Mouse (Mus musculus): ENCODE measurements around the gene Brd2. TPM values are rescaled to one million over a fixed set of nuclear protein-coding genes. Genes with fewer than 3 reads are reported as not detected.

Brd2 gene
- polyA plus RNA-seq, 1 experiment from 2014 or later: 133 TPM

GRCm38 (mm10) chr17:34097272-34097671 is 25.2 kb downstream of the Brd2 start:
- H3K27me3 ChIP-seq (ENCODE audit: control insufficient read depth, insufficient read depth, low read length): no peaks in the 10 kb centered on the region
- H3K9ac ChIP-seq: no peak overlapping the region
- H3K4me3 ChIP-seq (replicated peaks; ENCODE audit: low read length): no peak overlapping the region
- no peaks in the 10 kb centered on the region for H3K9me3 ChIP-seq (ENCODE audit: control insufficient read depth, low read length)
- no peaks in the 10 kb centered on the region for H3K4me1 ChIP-seq (replicated peaks; ENCODE audit: control insufficient read depth, insufficient read depth, low read length)
- 70% methylated on average over 5 of the region's 5 CpGs for WGBS
- no peak for ATAC-seq (ENCODE audit: low FRiP score)
- no peak overlapping the region for H3K4me2 ChIP-seq (replicated peaks)
- H3K36me3 ChIP-seq (replicated peaks; ENCODE audit: control insufficient read depth, insufficient read depth): no peaks in the 10 kb centered on the region
- no peak for DNase-seq (ENCODE audit: low spot score)
- H3K27ac ChIP-seq: no peak overlapping the region

DNA sequence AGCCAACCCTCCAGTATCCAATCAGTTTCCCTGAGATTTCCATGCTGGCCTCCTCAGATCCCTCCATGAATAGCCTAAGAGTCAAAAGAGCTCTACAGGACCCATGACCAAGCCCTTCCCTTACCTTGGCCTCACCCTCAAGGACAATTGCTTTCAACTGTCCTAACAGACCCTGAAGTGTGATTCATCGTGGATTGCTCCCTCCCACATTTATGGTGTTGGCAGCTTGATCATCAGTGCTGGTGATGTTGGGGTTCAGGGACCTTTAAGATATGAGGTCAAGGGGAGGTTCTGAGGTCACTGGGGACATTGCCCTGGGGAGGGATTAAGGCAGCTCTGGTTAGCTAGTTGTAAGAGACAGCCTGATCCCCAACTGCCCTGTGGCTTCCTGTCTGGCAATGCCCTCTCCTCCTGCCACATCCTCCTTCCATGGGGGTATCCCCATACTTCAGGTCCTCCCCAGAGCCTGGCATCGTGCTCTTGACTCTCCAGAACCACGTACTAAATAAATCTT is 25.9 kb downstream of the Brd2 start:
- H3K4me2 ChIP-seq (replicated peaks): no peak overlapping the region
- no peak for DNase-seq (ENCODE audit: low spot score)
- H3K4me3 ChIP-seq (replicated peaks; ENCODE audit: low read length): no peak overlapping the region
- H3K4me1 ChIP-seq (replicated peaks; ENCODE audit: control insufficient read depth, insufficient read depth, low read length): no peaks in the 10 kb centered on the region
- WGBS: 77% methylated on average over 3 of the region's 3 CpGs
- ATAC-seq (ENCODE audit: low FRiP score): no peak
- H3K9me3 ChIP-seq (ENCODE audit: control insufficient read depth, low read length): no peaks in the 10 kb centered on the region
- no peaks in the 10 kb centered on the region for H3K36me3 ChIP-seq (replicated peaks; ENCODE audit: control insufficient read depth, insufficient read depth)
- H3K27me3 ChIP-seq (ENCODE audit: control insufficient read depth, insufficient read depth, low read length): no peaks in the 10 kb centered on the region
- no peak overlapping the region for H3K9ac ChIP-seq
- no peak overlapping the region for H3K27ac ChIP-seq

DNA sequence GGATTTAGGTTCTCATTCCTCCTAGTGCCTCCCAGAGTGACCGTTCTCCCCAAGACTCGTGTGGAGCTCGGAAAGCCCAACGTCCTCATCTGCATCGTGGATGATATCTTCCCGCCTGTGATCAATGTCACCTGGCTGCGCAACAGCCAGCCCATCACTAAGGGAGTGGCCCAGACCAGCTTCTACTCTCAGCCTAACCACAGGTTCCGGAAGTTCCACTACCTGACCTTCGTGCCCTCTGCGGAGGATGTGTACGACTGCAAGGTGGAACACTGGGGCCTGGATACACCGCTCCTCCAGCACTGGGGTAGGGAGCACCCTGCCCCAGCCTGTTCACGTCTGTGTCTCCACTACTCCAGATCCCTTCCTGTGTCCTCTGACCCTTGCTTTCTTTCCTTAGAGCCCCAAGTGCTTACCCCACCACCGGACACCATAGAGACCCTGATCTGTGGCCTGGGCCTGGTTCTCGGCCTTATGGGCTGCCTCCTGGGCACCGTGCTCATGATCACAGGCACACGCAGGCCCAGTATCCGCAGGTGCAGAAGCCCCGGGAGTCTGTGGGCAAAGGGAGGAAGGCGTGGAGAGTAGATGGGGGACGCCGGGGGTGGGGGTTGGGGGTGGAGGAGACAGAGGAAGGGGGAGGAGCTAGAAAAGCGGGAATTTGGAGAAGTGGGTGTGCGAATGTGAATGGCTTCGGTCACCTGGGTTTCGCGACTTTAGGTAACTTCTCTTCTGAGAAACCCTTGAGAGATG is 28.0 kb downstream of the Brd2 start:
- ATAC-seq (ENCODE audit: low FRiP score) (no peak), DNase-seq (ENCODE audit: low spot score) (no peak)
- no peaks in the 10 kb centered on the region for H3K27me3 ChIP-seq (ENCODE audit: control insufficient read depth, insufficient read depth, low read length)
- H3K36me3 ChIP-seq (replicated peaks; ENCODE audit: control insufficient read depth, insufficient read depth): no peaks in the 10 kb centered on the region
- H3K4me1 ChIP-seq (replicated peaks; ENCODE audit: control insufficient read depth, insufficient read depth, low read length): no peaks in the 10 kb centered on the region
- H3K9me3 ChIP-seq (ENCODE audit: control insufficient read depth, low read length): no peaks in the 10 kb centered on the region
- H3K27ac ChIP-seq: no peak overlapping the region
- WGBS: 87% methylated on average over 27 of the region's 27 CpGs
- H3K4me3 ChIP-seq (replicated peaks; ENCODE audit: low read length): no peak overlapping the region
- H3K9ac ChIP-seq: no peak overlapping the region
- no peak overlapping the region for H3K4me2 ChIP-seq (replicated peaks)

DNA sequence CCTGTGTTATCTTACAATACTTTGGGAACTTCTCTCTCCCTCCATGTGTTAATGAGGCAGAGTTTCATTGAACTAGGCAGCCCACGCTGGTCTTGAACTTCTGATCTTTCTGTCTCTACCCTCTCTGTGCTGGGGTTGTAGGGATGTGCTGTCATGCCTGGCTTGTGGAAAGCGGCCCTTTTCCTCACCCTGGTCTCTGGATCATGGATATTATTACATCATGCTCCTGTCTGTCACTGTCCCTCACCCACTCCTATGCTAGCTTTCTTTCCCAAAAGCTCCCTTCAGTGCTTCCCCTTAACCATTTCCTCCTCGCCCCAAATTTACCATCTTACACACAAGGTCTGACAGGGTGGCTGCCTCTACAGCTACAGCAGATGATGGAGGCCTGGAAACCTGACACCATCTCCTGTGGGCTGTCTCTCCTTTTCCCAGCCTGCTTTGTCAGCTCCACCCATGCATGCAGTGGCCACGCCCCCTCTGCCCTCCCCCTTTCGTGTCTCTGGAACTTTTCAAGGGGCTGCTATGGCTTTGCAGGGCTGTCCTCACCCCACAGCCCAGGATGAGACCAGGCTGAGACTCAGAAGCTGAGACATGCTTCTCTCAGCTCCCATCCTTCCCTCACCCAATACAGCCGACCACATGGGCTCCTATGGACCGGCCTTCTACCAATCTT is 29.1 kb downstream of the Brd2 start:
- Histone ChIP-seq H3K9ac (no peak overlapping the region), H3K4me2 (replicated peaks) (no peak overlapping the region), H3K9me3 (ENCODE audit: control insufficient read depth, low read length) (no peaks in the 10 kb centered on the region), H3K27me3 (ENCODE audit: control insufficient read depth, insufficient read depth, low read length) (no peaks in the 10 kb centered on the region), H3K36me3 (replicated peaks; ENCODE audit: control insufficient read depth, insufficient read depth) (no peaks in the 10 kb centered on the region), H3K27ac (no peak overlapping the region), H3K4me1 (replicated peaks; ENCODE audit: control insufficient read depth, insufficient read depth, low read length) (no peaks in the 10 kb centered on the region), H3K4me3 (replicated peaks; ENCODE audit: low read length) (no peak overlapping the region)
- DNase-seq (ENCODE audit: low spot score) (no peak), ATAC-seq (ENCODE audit: low FRiP score) (no peak)
- WGBS: 38% methylated on average over 7 of the region's 7 CpGs

DNA sequence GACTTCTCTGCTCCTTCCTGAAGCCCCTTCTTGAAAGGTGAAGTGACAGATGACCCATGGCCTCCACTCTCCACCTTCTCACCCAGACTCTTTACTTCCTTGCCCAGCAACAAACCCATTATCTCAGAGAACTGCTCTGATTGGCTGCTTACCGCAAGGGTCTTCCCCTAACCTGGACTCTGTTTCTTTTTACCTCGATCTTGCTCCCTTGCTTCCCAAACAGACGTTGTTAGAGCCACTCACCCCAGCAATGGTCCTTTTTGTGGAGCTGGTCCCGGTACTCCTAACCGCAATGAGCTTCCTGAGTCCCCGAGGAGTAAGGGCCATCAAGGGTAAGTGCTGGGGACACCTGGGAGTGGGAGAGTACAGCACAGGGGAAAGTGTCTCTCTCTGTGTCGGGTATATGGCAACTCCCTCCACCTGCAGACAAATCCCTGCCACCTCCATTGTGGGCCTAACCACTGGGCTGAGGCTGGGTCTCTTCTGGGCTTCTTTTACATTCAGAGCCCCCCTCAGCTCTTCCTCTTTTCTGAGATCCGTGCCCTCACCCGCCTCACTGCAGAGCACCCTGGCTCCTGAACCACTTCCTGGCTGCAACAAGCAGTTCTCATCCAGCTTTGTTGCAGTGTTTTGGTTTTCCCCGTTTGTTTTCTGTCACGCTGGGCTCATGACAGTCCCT is 30.1 kb downstream of the Brd2 start, which contains the start of gene H2-Oa:
Gene H2-Oa (plus strand): TSS at position 144 of the 679 bp plus-strand sequence.
- no peaks in the 10 kb centered on the region for H3K9me3 ChIP-seq (ENCODE audit: control insufficient read depth, low read length)
- H3K4me2 ChIP-seq (replicated peaks): no peak within 1 kb of the TSS
- H3K9ac ChIP-seq: no peak within 1 kb of the TSS
- no peak for ATAC-seq (ENCODE audit: low FRiP score)
- H3K4me1 ChIP-seq (replicated peaks; ENCODE audit: control insufficient read depth, insufficient read depth, low read length): no peaks in the 10 kb centered on the region
- no peak within 1 kb of the TSS for H3K4me3 ChIP-seq (replicated peaks; ENCODE audit: low read length)
- no peaks in the 10 kb centered on the region for H3K27me3 ChIP-seq (ENCODE audit: control insufficient read depth, insufficient read depth, low read length)
- H3K36me3 ChIP-seq (replicated peaks; ENCODE audit: control insufficient read depth, insufficient read depth): no peaks in the 10 kb centered on the region
- H3K27ac ChIP-seq: no peak within 1 kb of the TSS
- WGBS: 48% methylated on average over 11 of the region's 11 CpGs
- DNase-seq (ENCODE audit: low spot score): no peak

DNA sequence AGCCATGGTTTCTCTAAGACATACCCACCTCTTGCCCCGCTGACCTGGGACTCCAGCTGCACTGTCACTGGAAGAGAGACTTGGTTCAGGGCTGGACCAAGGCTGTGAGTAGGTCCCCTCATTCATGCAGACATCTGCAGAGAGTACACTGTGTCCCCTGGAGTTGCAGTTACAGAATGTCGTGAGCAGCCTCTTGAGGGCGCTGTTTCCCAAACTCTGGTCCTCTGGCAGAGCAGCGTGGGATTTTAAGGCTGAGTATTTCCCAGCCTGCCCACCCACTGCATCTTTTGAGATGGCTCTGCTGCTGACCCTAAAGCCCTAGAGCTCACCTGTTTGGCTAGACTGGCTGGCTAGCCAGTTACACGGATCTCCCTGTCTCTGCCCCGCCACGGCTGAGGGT is 31.5 kb downstream of the Brd2 start:
- WGBS: 54% methylated on average over 7 of the region's 7 CpGs
- DNase-seq (ENCODE audit: low spot score): no peak

GRCm38 (mm10) chr17:34088124-34088523 is 34.3 kb downstream of the Brd2 start:
- 85% methylated on average over 11 of the region's 11 CpGs for WGBS
- no peaks in the 10 kb centered on the region for H3K9me3 ChIP-seq (ENCODE audit: control insufficient read depth, low read length)
- H3K27ac ChIP-seq: no peak overlapping the region
- no peaks in the 10 kb centered on the region for H3K4me1 ChIP-seq (replicated peaks; ENCODE audit: control insufficient read depth, insufficient read depth, low read length)
- no peak overlapping the region for H3K4me3 ChIP-seq (replicated peaks; ENCODE audit: low read length)
- DNase-seq (ENCODE audit: low spot score) (no peak), ATAC-seq (ENCODE audit: low FRiP score) (no peak)
- H3K9ac ChIP-seq: no peak overlapping the region
- no peaks in the 10 kb centered on the region for H3K36me3 ChIP-seq (replicated peaks; ENCODE audit: control insufficient read depth, insufficient read depth)
- no peaks in the 10 kb centered on the region for H3K27me3 ChIP-seq (ENCODE audit: control insufficient read depth, insufficient read depth, low read length)
- no peak overlapping the region for H3K4me2 ChIP-seq (replicated peaks)

More for the DNA sequence above, 31.5 kb downstream of the Brd2 start:
- Histone ChIP-seq H3K36me3 (replicated peaks; ENCODE audit: control insufficient read depth, insufficient read depth) (no peaks in the 10 kb centered on the region), H3K4me2 (replicated peaks) (no peak overlapping the region), H3K4me3 (replicated peaks; ENCODE audit: low read length) (no peak overlapping the region), H3K4me1 (replicated peaks; ENCODE audit: control insufficient read depth, insufficient read depth, low read length) (no peaks in the 10 kb centered on the region), H3K9ac (no peak overlapping the region), H3K9me3 (ENCODE audit: control insufficient read depth, low read length) (no peaks in the 10 kb centered on the region), H3K27me3 (ENCODE audit: control insufficient read depth, insufficient read depth, low read length) (no peaks in the 10 kb centered on the region), H3K27ac (no peak overlapping the region)
- ATAC-seq (ENCODE audit: low FRiP score): no peak

DNA sequence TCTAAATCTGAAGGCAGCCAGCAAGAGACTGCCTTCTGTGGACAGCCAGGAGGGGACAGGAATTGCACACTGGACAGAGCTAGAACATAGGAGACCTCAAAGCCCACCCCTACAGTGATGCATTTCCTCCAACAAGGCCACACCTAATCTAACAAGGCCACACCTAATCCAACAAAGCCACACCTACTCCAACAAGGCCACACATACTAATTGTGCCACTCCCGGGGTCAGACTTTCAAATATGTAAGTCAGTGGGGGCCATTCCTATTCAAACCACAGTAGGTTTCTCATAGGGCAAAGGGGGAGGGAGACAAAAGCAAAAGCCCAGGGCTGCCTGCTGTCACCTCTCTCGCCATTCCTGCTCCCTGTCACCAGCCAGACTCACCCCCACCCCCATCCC is 35.0 kb downstream of the Brd2 start:
- ATAC-seq (ENCODE audit: low FRiP score) (no peak), DNase-seq (ENCODE audit: low spot score) (no peak)
- H3K36me3 ChIP-seq (replicated peaks; ENCODE audit: control insufficient read depth, insufficient read depth): no peaks in the 10 kb centered on the region
- no peaks in the 10 kb centered on the region for H3K9me3 ChIP-seq (ENCODE audit: control insufficient read depth, low read length)
- H3K4me3 ChIP-seq (replicated peaks; ENCODE audit: low read length): no peak overlapping the region
- no peaks in the 10 kb centered on the region for H3K4me1 ChIP-seq (replicated peaks; ENCODE audit: control insufficient read depth, insufficient read depth, low read length)
- no peak overlapping the region for H3K9ac ChIP-seq
- H3K4me2 ChIP-seq (replicated peaks): no peak overlapping the region
- H3K27me3 ChIP-seq (ENCODE audit: control insufficient read depth, insufficient read depth, low read length): no peaks in the 10 kb centered on the region
- no peak overlapping the region for H3K27ac ChIP-seq
- 45% methylated on average over 2 of the region's 2 CpGs for WGBS

DNA sequence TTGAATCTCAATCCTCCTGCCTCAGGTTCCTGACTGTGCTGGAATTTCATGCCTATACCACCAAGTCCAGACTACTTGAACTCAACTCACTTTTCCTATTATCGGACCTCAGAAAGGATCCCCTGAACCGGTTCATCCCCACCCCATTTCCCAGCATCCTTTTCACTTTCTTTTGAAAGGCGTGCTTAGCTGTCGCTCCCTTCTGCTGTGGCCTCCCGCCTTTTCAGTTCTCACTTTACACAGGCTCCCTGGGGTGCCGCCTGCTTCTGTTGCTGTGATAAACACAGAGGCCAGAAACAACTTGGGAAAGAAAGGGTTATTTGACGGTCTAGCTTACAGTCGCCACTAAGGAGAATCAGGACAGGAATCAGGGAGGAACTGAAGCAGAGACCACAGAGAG is 39.3 kb downstream of the Brd2 start:
- Histone ChIP-seq H3K4me3 (replicated peaks; ENCODE audit: low read length) (no peak overlapping the region), H3K4me1 (replicated peaks; ENCODE audit: control insufficient read depth, insufficient read depth, low read length) (no peaks in the 10 kb centered on the region), H3K9ac (no peak overlapping the region), H3K4me2 (replicated peaks) (no peak overlapping the region), H3K9me3 (ENCODE audit: control insufficient read depth, low read length) (no peaks in the 10 kb centered on the region), H3K36me3 (replicated peaks; ENCODE audit: control insufficient read depth, insufficient read depth) (no peaks in the 10 kb centered on the region), H3K27ac (no peak overlapping the region), H3K27me3 (ENCODE audit: control insufficient read depth, insufficient read depth, low read length) (no peaks in the 10 kb centered on the region)
- DNase-seq (ENCODE audit: low spot score) (no peak), ATAC-seq (ENCODE audit: low FRiP score) (no peak)
- under 1% methylated on average over 8 of the region's 8 CpGs for WGBS
